Mouse (Mus musculus) left cerebral cortex, postnatal 36 days (tissue): ENCODE results near the gene Prr22. TPM values are rescaled to one million over a fixed set of nuclear protein-coding genes. Genes with fewer than 3 reads are reported as not detected.

Experiments used
- DNase-seq, 2 experiments: peaks; one replicate each; pipeline ENCODE4 v3.0.0; 2021 to 2022; ENCODE audit warnings: low spot score in 2 of 2, mixed read lengths in 1 of 2
- intact Hi-C: fragments of 180-260 bp; cut with DNase I; formaldehyde crosslinking; loops from one replicate; pipeline ENCODE4 v1.15.1; 2025
- total RNA-seq, 2 experiments: library from RNA; stranded (reverse); gene quantifications; 2 replicates each; pipeline ENCODE4 v1.2.3; 2021

Prr22 gene
- total RNA-seq, 2 experiments from 2014 or later: 1.2 to 1.3 TPM

DNA sequence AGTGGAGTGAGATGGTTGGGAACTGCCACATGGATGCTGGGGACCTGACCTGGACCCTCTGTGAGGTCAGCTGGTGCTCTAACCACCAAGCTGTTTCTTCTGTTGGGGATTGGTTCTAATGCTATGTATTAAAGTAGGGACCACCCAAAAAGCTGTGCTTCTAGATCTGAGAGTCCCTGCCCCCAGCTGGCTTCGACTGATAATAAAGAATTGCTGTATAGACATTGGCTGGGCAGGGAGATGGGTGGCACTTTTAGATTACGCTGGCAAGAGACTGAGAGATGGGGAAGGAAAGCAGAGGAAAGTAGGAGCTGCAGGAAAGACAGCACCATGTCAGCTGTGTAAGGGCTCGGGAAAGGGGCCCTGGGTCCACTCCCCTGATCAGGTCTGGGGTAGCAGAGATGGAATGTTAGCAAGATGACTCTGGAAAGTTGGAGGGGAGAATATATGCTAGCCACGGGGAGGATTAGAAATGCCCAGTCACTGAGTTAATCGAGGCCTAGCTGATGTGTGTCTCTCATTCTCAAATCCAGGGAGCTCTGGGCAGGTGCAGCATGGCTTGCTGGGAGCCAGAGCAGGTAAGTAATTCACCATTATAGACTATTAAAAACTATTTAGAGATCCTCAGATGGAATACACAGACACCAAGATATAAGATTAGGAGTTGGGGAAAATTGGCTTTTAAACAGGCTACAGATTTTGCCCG lies 23.7 kb downstream of the Prr22 start:
- DNase-seq: no peak
- intact Hi-C loops: no loop called here

DNA sequence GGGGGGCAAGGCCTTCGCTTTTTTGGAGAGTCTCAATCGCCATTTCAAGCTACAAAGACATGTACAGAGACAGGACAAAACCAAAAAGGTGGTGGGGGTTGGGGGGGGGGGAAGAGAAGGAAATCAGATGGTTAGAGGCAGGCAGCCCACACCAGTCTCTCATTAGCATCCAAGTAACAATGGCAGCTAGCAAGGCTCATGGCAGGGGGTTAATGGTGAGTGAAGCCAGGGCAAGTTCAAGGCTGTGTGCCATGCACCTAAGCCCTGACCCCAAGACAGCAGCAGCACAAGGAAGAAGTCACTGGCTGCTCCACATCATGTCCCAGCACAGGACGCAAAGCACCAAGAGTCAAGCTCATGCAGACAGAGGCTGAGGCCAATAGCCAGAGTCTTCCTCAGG lies 29.2 kb downstream of the Prr22 start:
- intact Hi-C loops: no loop called here
- DNase-seq: no peak

DNA sequence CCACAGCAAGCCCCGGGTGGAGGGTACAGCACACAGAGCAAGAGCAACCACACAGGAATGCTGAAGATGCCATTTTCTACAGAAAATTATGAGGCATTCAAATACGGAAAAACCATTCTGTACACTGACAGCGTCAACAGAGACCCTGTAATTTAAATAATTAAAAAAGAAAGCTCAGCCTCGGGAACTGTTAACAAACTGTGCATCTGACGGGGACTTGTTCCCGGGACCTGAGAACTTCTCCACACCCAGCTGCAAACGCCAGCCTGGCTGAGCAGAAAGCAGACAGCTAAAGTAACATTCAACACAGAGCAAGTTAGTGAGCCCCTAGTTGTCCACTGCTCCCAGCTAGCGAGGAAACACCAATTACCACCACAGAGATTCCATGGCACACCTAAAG lies 32.0 kb downstream of the Prr22 start:
- intact Hi-C loops: loop anchor here (10.0 kb wide), 2 partner anchors 183 to 533 kb away; partner anchors contain the start of gene Acer1
- no peak for DNase-seq

DNA sequence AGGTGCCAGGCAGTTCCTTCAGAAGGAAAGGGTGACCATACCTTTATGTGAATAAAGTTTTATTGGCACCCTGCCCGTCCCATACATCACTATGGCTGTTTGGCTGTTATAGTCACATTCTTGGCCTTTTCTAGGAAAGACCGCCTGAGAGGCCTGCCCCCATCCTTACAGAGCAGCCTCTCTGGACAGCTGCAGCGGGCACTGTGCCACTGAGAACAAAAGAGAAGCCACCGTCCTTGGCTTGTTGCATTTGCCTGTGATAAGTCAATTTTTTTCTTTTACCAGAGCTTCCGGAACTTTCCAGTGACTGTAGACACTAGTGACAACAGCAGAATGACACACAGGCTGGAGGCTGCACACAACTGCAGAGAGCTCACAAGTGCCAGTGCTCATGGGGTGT lies 34.9 kb downstream of the Prr22 start:
- intact Hi-C loops: loop anchor here (5.0 to 10.0 kb wide), 3 partner anchors 180 to 530 kb away; partner anchors contain the start of gene Acer1
- DNase-seq: no peak

DNA sequence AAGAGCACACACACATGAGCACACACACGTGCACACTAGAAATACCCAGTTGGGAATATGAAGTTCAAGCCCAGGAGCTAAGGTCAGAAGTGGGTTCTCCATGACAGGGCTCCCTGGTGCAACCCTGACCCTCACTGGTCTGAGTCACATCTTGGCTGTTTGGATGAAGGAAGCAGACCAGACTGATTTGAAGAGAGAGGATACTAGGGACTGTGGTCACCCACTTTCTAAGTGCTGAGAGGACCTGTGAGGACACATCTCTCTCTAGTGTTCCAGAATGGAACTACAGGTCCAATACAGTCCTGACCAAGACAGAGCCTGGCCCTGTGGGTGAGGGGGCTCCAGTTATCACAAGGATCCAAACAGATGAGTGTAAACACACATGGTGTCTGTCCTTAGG lies 35.7 kb downstream of the Prr22 start:
- intact Hi-C loops: loop anchor here (5.0 to 10.0 kb wide), 3 partner anchors 179 to 529 kb away; partner anchors contain the start of gene Acer1
- DNase-seq: no peak

DNA sequence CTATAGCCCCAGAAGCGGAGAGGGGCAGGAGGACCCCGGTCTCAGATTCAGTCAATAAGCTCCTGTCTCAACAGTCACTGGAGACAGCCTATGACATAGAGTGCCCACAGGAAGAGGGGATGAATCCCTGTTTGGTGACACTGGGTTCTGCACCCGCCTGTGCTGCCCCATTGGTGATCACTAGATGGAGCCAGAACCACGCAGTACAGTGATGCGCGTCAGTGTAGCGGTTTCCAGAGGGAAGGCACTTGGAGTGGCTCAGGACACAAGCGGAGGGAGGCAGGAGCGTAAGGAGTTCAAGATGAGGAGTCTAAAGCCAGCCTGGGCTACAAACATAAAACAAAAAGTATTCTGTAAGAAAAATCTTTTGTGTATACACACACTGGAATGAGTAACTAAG lies 38.5 kb downstream of the Prr22 start:
- intact Hi-C loops: loop anchor here (1.0 to 10.0 kb wide), 4 partner anchors 50 to 526 kb away; partner anchors contain the start of gene Acer1
- peak; percentile 73 to 78 for DNase-seq

DNA sequence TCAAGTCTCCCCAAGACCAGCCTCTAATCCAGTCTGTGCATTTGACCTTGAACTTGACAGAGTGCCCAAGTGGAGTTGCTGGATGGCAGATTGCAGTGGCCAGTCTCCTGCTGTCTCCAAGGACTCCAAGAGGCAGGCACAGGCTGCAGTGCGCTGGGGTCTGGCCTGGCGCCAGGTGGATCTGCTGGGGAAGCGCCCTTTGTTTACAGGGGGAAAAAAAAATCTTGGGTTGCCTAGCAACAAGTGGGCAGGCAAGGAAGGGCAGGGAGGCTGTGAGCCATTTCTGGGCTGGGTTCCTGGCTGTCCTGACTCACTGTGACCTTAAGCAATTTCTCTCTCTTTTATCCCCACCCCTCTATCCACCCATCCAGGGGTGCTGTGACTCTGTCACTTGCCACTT lies 40.2 kb downstream of the Prr22 start:
- peak; percentile 38 to 67 for DNase-seq
- intact Hi-C loops: no loop called here

DNA sequence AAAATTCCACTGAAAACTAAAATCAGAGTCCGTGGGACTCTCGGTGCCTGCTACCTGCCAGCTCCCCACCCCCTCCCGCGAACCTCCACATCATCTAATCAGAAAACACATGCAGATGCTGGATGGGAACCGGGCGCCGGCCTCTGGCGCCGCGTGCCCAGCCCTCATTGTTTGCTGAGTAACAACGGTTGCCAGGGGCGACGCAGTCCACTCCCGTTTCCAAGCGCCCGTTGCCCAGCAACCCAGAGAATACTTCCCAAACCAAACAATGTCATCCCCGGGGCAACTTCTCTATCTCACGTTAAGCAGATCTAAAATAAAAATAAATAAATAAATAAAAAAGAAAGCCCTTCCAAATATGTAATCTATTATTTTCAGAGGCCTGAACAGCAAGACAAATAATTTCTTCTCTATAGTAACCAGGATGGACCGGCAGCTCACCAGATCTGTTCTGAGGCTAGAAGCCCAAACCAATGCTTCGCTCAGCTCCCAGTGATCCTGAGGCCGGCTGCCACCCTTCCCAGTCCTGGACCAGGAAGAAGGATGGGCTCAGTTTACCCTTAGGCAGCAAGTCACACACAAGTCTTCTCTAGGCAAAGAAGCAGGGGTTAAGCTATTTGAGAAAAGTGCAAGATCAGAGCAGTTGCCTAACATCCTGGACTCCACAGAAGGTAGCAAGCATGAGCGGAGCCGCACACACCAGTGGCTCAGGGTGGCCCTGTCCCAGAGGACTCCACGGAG lies 44.4 kb downstream of the Prr22 start:
- DNase-seq: peak; percentile 68 to 73
- intact Hi-C loops: no loop called here

DNA sequence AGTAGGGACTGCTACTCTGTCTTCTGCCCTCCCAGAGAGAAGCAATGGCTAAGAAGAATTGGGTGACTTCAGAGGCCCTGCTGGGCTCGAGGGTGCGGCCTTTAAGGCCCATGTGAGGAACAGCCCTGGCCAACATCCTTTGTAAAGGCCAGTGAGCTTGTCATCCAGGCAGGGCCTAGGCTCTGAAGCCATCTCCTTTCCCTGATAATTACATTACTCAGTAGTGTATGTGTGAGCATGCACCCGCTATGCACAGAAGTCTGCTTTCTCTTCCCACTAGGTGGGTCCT lies 45.0 kb downstream of the Prr22 start:
- intact Hi-C loops: no loop called here
- no peak for DNase-seq

DNA sequence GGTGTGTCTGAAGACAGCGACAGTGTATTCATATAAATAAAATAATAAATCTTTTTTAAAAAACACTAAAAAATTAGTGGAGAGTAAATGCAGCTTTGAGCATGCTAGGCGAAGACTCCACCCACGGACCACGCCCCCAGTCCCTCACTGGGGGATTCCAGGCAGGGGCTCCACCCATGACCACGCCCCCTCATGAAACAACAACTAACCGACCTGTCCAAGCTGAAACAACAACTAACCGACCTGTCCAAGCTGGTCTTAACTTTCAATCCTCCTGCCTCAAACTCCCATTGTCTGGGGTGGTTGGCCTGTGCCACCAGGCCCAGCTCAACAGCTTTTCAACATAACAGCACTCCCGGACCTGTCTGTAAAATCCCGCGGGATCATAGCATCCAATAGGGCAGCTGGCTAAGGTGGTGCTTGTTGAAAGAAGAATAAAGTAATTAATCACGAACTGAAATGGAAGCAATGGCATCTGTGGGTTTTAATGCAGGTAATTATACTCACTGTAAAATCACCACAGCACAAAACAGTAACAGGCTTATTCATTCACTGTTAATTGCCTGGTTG lies 48.1 kb downstream of the Prr22 start:
- intact Hi-C loops: no loop called here
- no peak for DNase-seq

DNA sequence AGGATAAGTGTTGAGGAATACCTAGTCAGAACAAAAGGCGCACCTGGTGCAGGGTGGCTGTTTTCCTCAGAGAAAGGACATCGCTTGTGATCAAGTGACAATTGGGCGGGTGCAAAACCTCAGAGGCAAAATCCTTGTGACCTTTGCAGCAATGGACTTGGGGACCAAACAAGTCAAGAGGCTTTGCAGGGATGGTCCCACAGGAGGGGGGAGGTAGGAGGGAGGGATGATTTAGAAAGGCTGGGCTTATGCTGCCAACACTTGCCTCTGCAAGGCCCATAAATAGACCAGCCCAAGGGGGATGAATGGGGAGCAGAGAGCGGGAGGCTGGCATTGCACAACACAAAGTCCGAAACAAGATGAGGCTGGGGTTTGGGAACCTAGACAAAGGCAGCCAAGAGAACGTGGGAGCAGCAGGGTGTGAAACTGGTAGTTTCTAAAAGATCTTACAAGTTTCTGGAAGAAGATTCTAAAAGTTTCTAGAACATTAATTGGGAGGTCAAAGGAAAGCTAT lies 49.0 kb downstream of the Prr22 start:
- DNase-seq: no peak

DNA sequence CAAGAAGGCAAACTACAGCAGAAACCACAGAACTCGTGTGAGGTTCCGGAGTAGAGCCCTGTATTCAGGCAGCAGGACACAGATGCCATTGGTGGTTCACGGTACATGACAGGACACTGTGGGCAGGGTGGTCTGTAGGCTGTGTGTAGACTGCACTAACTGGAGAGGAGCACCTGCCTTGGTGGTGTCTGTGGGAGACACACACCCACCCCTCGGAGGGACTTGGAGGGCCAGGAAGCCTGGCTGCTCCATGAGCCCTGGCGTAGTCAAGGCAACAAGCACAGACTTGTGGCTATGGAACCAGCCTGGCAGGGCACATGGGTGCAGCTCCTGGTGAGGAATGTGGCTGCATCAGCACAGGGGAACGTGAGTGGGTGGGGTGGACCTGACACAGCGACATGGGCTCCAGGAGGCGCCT lies 49.7 kb downstream of the Prr22 start:
- intact Hi-C loops: no loop called here
- DNase-seq: peak; percentile 29 to 33

More for the DNA sequence above, 49.0 kb downstream of the Prr22 start:
- intact Hi-C loops: no loop called here

Other genes starting within 250 kb of the Prr22 start
- gene Gm20219, start 215.9 kb upstream of the Prr22 start, total RNA-seq: 1 to 10 TPM; 1.3 to 3.5 TPM
- 100 to 1,000 TPM in 1 of 2 experiments, 10 to 100 TPM in 1; 73.4 to 145 TPM for gene Safb2, start 185.7 kb upstream of the Prr22 start, total RNA-seq
- 100 to 1,000 TPM; 126 to 182 TPM for gene Safb, start 185.4 kb upstream of the Prr22 start, total RNA-seq
- gene 2410015M20Rik, start 160.5 kb upstream of the Prr22 start, total RNA-seq: 100 to 1,000 TPM; 120 to 139 TPM
- 100 to 1,000 TPM; 343 to 401 TPM for gene Rpl36, start 156.8 kb upstream of the Prr22 start, total RNA-seq
- 10 to 100 TPM; 62.7 to 64.1 TPM for gene Lonp1, start 143.4 kb upstream of the Prr22 start, total RNA-seq
- gene Catsperd, start 142.1 kb upstream of the Prr22 start, total RNA-seq: under 1 TPM; 0.57 to 0.91 TPM
- 10 to 100 TPM; 96.3 to 99.5 TPM for gene Ranbp3, start 97.0 kb upstream of the Prr22 start, total RNA-seq
- gene Ndufa11, start 52.5 kb upstream of the Prr22 start, total RNA-seq: 100 to 1,000 TPM; 190 to 237 TPM
- 10 to 100 TPM; 13.7 to 14.9 TPM for gene Vmac, start 52.2 kb upstream of the Prr22 start, total RNA-seq
- 1 to 10 TPM; 5.9 to 7.3 TPM for gene Nrtn, start 12.7 kb upstream of the Prr22 start, total RNA-seq
- gene Dus3l, start 5.5 kb upstream of the Prr22 start, total RNA-seq: 10 to 100 TPM; 57.6 to 75.6 TPM
- 1 to 10 TPM; 2.7 to 2.9 TPM for gene Rfx2, start 60.8 kb downstream of the Prr22 start, total RNA-seq
- gene Acsbg2, start 104.2 kb downstream of the Prr22 start, total RNA-seq: not detected
- under 1 TPM in 1 of 2 experiments, not detected in 1; 0.14 TPM for gene 1700061G19Rik, start 105.2 kb downstream of the Prr22 start, total RNA-seq
- gene Mllt1, start 165.2 kb downstream of the Prr22 start, total RNA-seq: 10 to 100 TPM; 69.3 to 82.4 TPM
- gene Acer1, start 211.9 kb downstream of the Prr22 start, total RNA-seq: not detected
- 10 to 100 TPM; 66.6 to 68.3 TPM for gene Clpp, start 220.1 kb downstream of the Prr22 start, total RNA-seq
- gene Alkbh7, start 227.1 kb downstream of the Prr22 start, total RNA-seq: 10 to 100 TPM; 20.5 to 26.2 TPM
- not detected for gene Pspn, start 229.8 kb downstream of the Prr22 start, total RNA-seq
- gene Gtf2f1, start 241.0 kb downstream of the Prr22 start, total RNA-seq: 10 to 100 TPM; 63.4 to 65.3 TPM
- gene Gm17949, start 241.2 kb downstream of the Prr22 start, total RNA-seq: under 1 TPM; 0.27 to 0.34 TPM